Mouse (Mus musculus) heart, postnatal 0 days (tissue): Measurements from ENCODE around the gene Ptafr.

Source experiments
- CTCF ChIP-seq: IDR thresholded peaks from 2 replicates; pipeline ENCODE4 v1.5.1; 2016; ENCODE audit warnings: antibody characterized with exemption, control low read depth, low read depth
- EP300 ChIP-seq: IDR thresholded peaks from 2 replicates; pipeline ENCODE4 v1.6.1; 2016; ENCODE audit warnings: antibody characterized with exemption, low read depth

DNA sequence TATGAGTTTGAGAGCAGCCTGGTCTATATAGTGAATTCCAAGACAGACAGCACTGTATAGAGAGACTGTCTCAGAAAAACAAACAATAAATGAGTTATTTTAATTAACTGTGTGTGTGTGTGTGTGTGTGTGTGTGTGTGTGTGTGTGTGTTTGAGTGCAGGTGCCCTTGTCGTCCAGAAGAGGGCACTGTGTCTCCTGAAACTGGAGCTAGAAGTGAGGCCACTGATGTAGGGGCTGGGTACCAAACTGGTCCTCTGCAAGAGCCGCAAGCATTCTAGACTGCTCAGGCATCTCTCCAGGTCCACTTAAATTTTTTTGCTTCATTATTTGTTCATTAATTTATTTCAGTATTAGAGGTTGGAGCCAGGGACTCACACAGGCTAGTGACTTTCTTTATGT is 35.0 kb downstream of the Ptafr start:
- TF ChIP-seq CTCF (no peak), EP300 (no peak)
